Mouse (Mus musculus): ENCODE results near the gene Anks1b.

GRCm38 (mm10) chr10:90738475-90738874 lies 865.2 kb downstream of the Anks1b start:
- TF ChIP-seq POLR2A (IDR thresholded peaks at IDR 0.05; ENCODE audit: low read depth, low read length) (no peak), CTCF (IDR thresholded peaks at IDR 0.05; ENCODE audit: extremely low read depth, insufficient read length, insufficient replicate concordance, low read depth, low read length) (no peak)

Data from small intestine, adult 2 months (tissue).